Comparison of ENCODE assay signal across 13 mouse cellular contexts in genomic region chr3:56698941-56699340, GRCm38 (mm10).
DNase-seq lines count a peak whose midpoint lies in the region; ATAC-seq and TF ChIP-seq lines count a peak whose summit lies in the region.
"Had no signal": no experiment of that assay in that cellular context is flagged by ENCODE, and none has a peak within 500 bp of the region (broad histone marks: within the 10 kb centered on the region; RNA-seq: fewer than 3 reads in every experiment).

No protein-coding gene starts in this region.

- no peaks in the 10 kb centered on the region for H3K36me3 ChIP-seq in kidney, embryonic 15.5 days
- H3K36me3 ChIP-seq in forebrain, embryonic 13.5 days (ENCODE audit: poor library complexity, severe bottlenecking) = no peaks in the 10 kb centered on the region
- H3K36me3 ChIP-seq in hindbrain, postnatal 0 days (ENCODE audit: insufficient read depth, low read length) = no peaks in the 10 kb centered on the region
- no peaks in the 10 kb centered on the region for H3K36me3 ChIP-seq in midbrain, postnatal 0 days (ENCODE audit: insufficient read depth, low read length)
- H3K36me3 ChIP-seq: lung, embryonic 15.5 days had no signal

- H3K9me3 ChIP-seq in kidney, embryonic 15.5 days (replicated peaks) = no peaks in the 10 kb centered on the region
- no peaks in the 10 kb centered on the region for H3K9me3 ChIP-seq in forebrain, embryonic 13.5 days (replicated peaks)
- no peaks in the 10 kb centered on the region for H3K9me3 ChIP-seq in hindbrain, postnatal 0 days (ENCODE audit: low read length)
- no peaks in the 10 kb centered on the region for H3K9me3 ChIP-seq in midbrain, postnatal 0 days (ENCODE audit: low read length)
- H3K9me3 ChIP-seq: lung, embryonic 15.5 days had no signal

- no peak overlapping the region for H3K9ac ChIP-seq in kidney, embryonic 15.5 days
- no peak overlapping the region for H3K9ac ChIP-seq in forebrain, embryonic 13.5 days
- H3K9ac ChIP-seq in hindbrain, postnatal 0 days (replicated peaks; ENCODE audit: low read length) = no peak overlapping the region
- no peak overlapping the region for H3K9ac ChIP-seq in midbrain, postnatal 0 days (replicated peaks; ENCODE audit: low read length, poor library complexity, severe bottlenecking)
- H3K9ac ChIP-seq: lung, embryonic 15.5 days had no signal

- no peak overlapping the region for H3K4me3 ChIP-seq in kidney, embryonic 15.5 days (replicated peaks)
- H3K4me3 ChIP-seq in forebrain, embryonic 13.5 days = no peak overlapping the region
- H3K4me3 ChIP-seq in hindbrain, postnatal 0 days (ENCODE audit: low read length) = no peak overlapping the region
- no peak overlapping the region for H3K4me3 ChIP-seq in midbrain, postnatal 0 days (ENCODE audit: low read depth, low read length)
- H3K4me3 ChIP-seq: lung, embryonic 15.5 days; megakaryocyte, embryonic 14.5 days had no signal

- 0 out of 2 replicates have a peak, but pooled peaks have one; percentile 25 for ATAC-seq in kidney, embryonic 15.5 days (replicated peaks; ENCODE audit: low FRiP score)
- ATAC-seq in forebrain, embryonic 13.5 days = 0 out of 2 replicates have a peak, but pooled peaks have one; percentile 14
- ATAC-seq in hindbrain, postnatal 0 days = no peak
- ATAC-seq in midbrain, postnatal 0 days (ENCODE audit: low FRiP score) = no peak; the same call in 1 of the 2 replicates
- no peak for ATAC-seq in erythroid progenitor cell, adult 5-6 weeks (replicated peaks; ENCODE audit: low FRiP score, poor library complexity, severe bottlenecking)

- no peak overlapping the region for H3K4me2 ChIP-seq in kidney, embryonic 15.5 days
- no peak overlapping the region for H3K4me2 ChIP-seq in forebrain, embryonic 13.5 days
- no peak overlapping the region for H3K4me2 ChIP-seq in hindbrain, postnatal 0 days (ENCODE audit: low read depth, low read length)
- no peak overlapping the region for H3K4me2 ChIP-seq in midbrain, postnatal 0 days (ENCODE audit: low read depth, low read length, poor library complexity, severe bottlenecking)
- H3K4me2 ChIP-seq: liver, embryonic 11.5 days; lung, embryonic 15.5 days had no signal

- no peak for TF ChIP-seq CTCF in hindbrain, postnatal 0 days (IDR thresholded peaks at IDR 0.05; ENCODE audit: low read depth)
- TF ChIP-seq CTCF in midbrain, postnatal 0 days (IDR thresholded peaks at IDR 0.05) = no peak

- H3K27ac ChIP-seq in kidney, embryonic 15.5 days = no peak overlapping the region
- peak overlapping the region; percentile 76 for H3K27ac ChIP-seq in forebrain, embryonic 13.5 days
- peak overlapping the region; percentile 37; the same call in 1 of the 2 replicates for H3K27ac ChIP-seq in hindbrain, postnatal 0 days
- H3K27ac ChIP-seq in midbrain, postnatal 0 days (ENCODE audit: low read depth, low read length) = peak overlapping the region; percentile 84
- H3K27ac ChIP-seq: lung, embryonic 15.5 days had no signal

- H3K27me3 ChIP-seq in kidney, embryonic 15.5 days = no peaks in the 10 kb centered on the region
- no peaks in the 10 kb centered on the region for H3K27me3 ChIP-seq in forebrain, embryonic 13.5 days
- no peaks in the 10 kb centered on the region for H3K27me3 ChIP-seq in hindbrain, postnatal 0 days (ENCODE audit: insufficient read depth, low read length)
- no peaks in the 10 kb centered on the region for H3K27me3 ChIP-seq in midbrain, postnatal 0 days (ENCODE audit: insufficient read depth, low read length)
- H3K27me3 ChIP-seq: lung, embryonic 15.5 days; megakaryocyte, embryonic 14.5 days had no signal

- DNase-seq in kidney, adult 18-20 months = no peak
- no peak for DNase-seq in hindbrain, postnatal 0 days (ENCODE audit: low spot score)
- DNase-seq in midbrain, postnatal 0 days (ENCODE audit: low spot score) = no peak
- DNase-seq in left cerebral cortex, postnatal 25 days (ENCODE audit: low spot score in 2 of 2) = no peak
- no peak for DNase-seq in cerebellum, postnatal 25 days
- DNase-seq: heart, adult 11 months; thymus, adult 18-20 months had no signal

- peaks cover 4% of the 10 kb centered on the region; the same call in 1 of the 2 replicates for H3K4me1 ChIP-seq in kidney, embryonic 15.5 days
- H3K4me1 ChIP-seq in forebrain, embryonic 13.5 days = peaks cover 21% of the 10 kb centered on the region
- H3K4me1 ChIP-seq in hindbrain, postnatal 0 days (ENCODE audit: insufficient read depth, low read length) = peaks cover 6% of the 10 kb centered on the region; the same call in 1 of the 2 replicates
- peaks cover 10% of the 10 kb centered on the region; the same call in 1 of the 2 replicates for H3K4me1 ChIP-seq in midbrain, postnatal 0 days (ENCODE audit: insufficient read depth, low read length)
- H3K4me1 ChIP-seq: lung, embryonic 15.5 days; megakaryocyte, embryonic 14.5 days had no signal

- intact Hi-C loops in left cerebral cortex, postnatal 25 days (cut with DNase I) = no loop called here

Comparison
In these comparisons a context has a peak if more than half of its experiments do, and no peak if none do; other contexts are left out.
1. ATAC-seq: peak in kidney, embryonic 15.5 days (single experiment) and forebrain, embryonic 13.5 days (single experiment); none in hindbrain, postnatal 0 days (single experiment), midbrain, postnatal 0 days (single experiment) and erythroid progenitor cell, adult 5-6 weeks (single experiment).